Mouse (Mus musculus): ENCODE results near the gene Pcgf1. TPM values are rescaled to one million over a fixed set of nuclear protein-coding genes. Genes with fewer than 3 reads are reported as not detected.
A peak's percentile ranks its signal among the peaks of the same experiment; 100 is the strongest.

Pcgf1 gene
- total RNA-seq, 2 experiments from 2014 or later: 7.4 to 9.6 TPM

- DNase-seq: peak; percentile 65 to 68
These were observed 24.3 kb downstream of the Pcgf1 start for GRCm38 (mm10) chr6:83101688-83102556.

DNA sequence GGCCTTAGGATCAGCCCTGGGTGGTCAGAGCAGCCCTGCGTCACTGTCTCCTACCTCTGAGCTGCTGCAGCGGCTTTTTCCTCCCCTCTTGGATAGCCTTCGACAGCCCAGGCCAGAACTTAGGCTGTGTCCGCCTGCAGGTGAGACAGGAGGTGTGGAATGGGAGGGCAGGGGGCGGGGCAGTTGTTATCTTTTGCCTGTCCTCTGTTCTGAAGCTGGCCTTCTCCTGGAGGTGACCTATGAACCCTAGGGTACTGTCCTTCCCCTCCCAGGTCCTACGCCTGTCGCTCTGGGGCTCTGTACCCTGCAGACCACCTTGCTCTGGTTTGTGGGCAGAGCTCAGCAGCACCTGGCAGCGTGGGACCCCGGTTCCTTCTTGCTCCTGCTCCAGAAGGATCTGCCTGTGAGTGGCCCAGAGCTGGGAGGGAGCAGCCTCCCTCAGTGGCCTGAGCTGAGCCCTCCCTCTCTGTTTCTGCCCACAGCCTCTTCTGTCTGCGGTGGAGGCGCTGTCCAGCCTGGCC, 25.5 kb downstream of the Pcgf1 start:
- DNase-seq: no peak

DNA sequence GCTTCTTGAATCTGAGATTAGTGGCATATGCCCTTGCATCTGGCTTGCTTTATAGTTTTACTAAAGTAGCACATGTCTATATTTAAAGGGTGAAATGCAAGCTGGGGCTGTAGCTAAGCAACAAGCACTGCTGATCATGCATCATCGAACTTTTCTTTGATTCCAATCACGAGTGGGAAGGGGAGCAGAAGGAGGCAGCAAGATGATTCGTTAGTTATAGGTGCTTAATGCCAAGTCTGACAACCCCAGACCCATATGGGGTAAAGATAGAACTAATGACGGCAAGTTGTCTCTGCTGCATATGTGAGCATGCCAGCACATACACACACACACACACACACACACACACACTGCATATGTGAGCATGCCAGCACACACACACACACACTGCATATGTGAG, 26.5 kb downstream of the Pcgf1 start:
- no peak for DNase-seq

- peak; percentile 71 to 83 for DNase-seq
These were observed 30.1 kb downstream of the Pcgf1 start for GRCm38 (mm10) chr6:83107566-83108400.

GRCm38 (mm10) chr6:83108762-83109668, 31.3 kb downstream of the Pcgf1 start, which contains the start of gene Mrpl53:
Mrpl53 (plus strand) TSS chr6:83109040.
- peak; percentile 85 to 91 for DNase-seq

GRCm38 (mm10) chr6:83111510-83112136, 34.0 kb downstream of the Pcgf1 start:
- DNase-seq: no peak

- DNase-seq: peak; percentile 97
These were observed 37.5 kb downstream of the Pcgf1 start, which contains the start of gene Mogs for GRCm38 (mm10) chr6:83115011-83115671. Mogs (plus strand) TSS chr6:83115496.

DNA sequence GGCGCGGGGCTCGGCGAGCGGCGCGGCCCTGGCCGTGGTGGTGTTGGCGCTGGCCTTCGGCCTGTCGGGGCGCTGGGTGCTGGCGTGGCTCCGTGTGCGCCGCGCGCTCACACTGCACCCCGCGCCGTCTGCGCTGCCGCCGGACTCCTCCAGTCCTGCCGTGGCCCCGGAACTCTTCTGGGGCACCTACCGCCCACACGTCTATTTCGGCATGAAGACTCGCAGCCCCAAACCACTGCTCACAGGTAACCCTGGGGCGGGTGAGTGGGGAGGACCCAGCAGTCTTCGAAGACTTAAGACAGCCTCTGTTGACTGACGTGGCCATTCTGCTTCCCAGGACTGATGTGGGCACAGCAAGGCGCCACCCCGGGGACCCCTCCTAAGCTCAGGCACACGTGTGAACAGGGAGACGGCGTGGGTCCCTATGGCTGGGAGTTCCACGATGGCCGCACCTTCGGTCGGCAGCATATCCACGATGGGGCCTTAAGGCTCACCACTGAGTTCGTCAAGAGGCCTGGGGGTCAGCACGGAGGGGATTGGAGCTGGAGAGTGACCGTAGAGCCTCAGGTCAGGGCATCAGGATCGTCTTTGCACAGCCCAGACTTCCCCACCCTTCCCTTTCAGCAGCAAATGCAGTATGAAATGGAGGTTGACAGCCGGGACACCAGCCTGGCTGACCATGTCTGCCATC, 38.2 kb downstream of the Pcgf1 start:
- DNase-seq: no peak

- DNase-seq: no peak
These were observed 38.9 kb downstream of the Pcgf1 start for GRCm38 (mm10) chr6:83116373-83117164.

GRCm38 (mm10) chr6:83117165-83117438, 39.4 kb downstream of the Pcgf1 start:
- DNase-seq: no peak

GRCm38 (mm10) chr6:83117616-83118015, 39.9 kb downstream of the Pcgf1 start:
- no peak for DNase-seq

DNA sequence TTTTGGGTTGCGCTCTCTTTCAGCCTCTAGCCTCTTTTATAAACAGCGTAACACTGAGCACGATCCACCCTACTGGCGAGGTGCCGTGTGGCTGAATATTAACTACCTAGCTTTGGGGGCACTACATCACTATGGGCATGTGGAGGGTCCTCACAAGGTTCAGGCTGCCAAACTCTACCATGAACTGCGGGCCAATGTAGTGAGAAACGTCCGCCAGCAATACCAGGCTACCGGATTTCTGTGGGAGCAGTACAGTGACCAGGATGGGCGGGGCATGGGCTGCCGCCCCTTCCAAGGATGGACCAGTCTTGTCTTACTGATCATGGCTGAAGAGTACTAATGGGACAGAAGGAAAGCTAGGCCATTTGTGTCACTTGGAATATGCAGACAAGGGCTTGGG, 40.7 kb downstream of the Pcgf1 start:
- no peak for DNase-seq

GRCm38 (mm10) chr6:83118825-83119733, 41.4 kb downstream of the Pcgf1 start:
- peak in 1 of 2 experiments; percentile 2 for DNase-seq

- no peak for DNase-seq
These were observed 42.0 kb downstream of the Pcgf1 start for GRCm38 (mm10) chr6:83119734-83120051.

DNA sequence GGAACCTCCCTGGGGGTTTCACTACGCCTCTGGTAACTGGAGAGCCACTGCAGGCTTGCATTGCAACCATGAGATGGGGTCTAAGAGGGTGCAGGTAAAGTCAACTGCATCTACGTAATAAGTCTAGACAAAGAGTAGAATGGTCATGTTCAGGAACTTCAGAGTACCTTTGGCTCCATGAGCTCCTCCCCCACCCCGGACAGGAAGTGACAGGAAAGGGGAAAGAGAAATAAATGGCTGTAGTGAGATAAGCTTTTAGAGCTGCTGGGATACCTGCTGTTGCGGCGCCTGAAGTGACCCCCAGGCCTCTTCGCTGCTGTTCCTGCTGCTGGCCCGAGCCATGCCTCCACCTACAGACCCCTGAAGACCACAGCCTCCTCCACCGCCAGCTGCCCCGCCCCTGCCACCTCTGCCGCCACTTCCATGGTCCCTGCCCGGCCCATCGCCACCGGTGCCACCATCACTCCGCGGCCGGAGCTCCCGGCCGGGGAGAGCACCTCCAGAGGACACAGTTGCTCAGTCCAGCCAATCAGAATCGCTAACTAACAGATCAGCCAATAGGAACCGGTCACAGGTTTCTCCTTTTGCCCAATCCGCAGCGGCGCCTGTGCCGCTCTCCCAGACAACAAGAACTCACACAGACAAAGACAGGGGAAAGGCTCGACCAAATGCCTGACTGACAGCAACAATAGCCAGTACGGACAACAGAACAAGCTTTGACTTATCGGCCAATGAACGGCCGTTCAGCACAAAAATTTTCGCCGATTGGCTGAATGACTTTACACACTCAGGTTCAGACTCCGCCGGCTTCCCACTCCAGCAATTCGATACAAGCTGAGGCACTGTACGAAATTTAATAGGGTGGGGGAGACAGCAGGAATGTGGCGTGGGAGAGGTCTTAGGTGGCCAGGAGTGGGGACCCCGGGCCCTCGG, 43.5 kb downstream of the Pcgf1 start, which contains the start of gene Wbp1:
TSS of gene Wbp1 (minus strand) at position 630 of the 933 bp plus-strand sequence.
- peak; percentile 96 to 99 for DNase-seq

DNA sequence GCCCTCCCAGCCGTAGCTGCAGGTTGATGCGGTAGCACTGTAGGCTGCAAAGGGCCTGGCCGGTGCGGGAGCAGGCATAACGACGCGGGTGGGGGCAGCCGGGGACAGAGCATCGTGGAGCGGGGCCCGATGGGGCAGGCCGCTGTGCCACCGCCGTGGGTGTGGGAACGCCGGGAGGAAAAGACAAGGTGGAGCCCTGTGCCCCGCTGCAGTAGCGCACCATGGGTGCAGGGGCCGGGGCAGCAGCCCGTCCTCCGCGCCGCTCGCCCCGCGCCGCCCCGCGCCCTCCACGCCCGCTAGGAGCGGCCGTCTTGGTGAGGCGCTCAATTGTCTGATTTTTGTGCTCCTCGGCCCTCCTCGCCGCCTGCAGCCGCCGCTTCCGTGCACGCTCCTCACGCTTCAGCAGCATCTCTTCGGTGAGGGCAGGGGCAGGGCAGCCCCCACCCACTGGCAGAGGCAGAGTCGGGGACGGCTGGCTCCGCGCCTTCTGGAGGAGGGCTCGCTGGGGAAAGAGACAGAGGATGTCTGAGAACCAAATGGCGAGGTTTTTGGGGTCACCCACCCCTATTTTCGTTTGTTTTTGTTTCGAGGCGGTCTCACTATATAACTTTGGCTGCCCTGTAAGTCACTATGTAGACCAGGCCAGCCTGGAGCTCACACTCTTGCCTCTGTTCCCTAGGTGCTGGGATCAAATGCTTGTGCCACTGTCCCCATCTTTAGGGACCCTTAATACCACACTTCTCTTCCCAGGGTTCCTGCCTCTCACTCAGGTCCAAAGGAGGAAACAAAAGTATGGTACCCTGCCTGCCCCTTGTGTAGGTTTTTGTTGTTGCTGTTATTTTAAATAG, 44.4 kb downstream of the Pcgf1 start:
- DNase-seq: no peak

Data from heart, adult 18-20 months (tissue).